Mouse (Mus musculus) cerebellum, adult 11 months (tissue): ENCODE results near the gene Piezo1.

Source experiments
- DNase-seq: peaks from one replicate; pipeline ENCODE4 v3.0.0; 2022

Piezo1 gene

DNA sequence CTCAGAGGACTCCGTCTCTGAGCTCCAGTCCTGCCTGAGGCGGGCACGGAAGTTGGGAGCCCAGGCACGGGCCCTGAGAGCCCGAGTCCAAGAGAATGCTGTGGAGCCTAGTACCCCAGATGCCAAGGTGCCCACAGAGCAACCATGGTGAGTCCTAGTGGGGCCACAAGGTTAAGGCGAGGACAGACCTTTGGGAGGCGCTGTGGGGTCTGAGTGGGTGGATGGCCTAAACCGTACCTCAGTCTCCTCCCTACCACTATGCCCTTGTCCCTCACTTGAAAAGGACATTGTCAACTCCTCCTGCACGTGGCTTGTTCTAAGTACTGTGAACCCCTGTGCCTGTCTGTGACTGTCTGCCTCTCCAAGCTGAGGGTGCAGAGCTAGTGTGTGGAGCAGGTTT, 18.2 kb upstream of the Piezo1 start:
- DNase-seq, result no peak

DNA sequence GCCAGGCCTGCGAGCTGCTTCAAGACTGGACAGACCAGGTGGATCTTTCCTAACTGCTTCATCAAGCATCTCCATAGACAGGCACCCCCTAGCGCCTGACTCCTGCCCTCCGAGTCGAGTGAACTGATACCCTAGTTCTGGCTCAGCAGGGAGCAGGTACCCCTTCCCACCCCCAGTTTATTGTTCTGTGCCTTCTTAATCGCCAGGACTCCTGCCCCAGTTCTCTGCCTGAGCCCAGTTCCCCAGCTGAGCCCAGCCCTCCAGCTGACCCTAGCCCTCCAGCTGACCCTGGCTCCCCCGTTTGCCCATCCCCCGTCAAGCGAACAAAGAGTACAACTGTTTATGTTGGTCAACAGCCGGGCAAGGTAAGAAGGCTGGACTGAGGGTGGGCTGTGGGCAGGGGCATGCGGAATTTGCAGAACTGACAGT, 17.8 kb upstream of the Piezo1 start:
- peak; percentile 44 for DNase-seq

DNA sequence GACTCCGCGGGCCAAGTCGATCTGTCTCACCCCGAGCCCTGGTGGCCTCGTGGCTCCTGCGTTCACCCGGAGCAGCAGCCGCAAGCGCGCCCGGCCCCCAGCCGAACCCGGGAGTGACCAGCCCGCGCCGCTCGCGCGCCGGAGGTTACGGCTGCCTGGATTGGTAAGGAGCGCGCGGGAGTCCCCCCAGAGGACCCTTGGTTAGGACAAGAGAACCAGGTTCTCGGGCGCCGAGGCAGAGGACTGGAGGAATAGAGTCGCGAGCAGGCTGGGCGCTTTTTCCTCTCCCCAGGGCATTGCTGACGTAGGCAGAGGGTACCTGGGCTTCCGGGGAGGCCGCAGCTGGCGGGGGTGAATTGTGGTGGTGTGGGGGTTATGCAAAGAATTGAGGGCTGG, 17.0 kb upstream of the Piezo1 start:
- no peak for DNase-seq

DNA sequence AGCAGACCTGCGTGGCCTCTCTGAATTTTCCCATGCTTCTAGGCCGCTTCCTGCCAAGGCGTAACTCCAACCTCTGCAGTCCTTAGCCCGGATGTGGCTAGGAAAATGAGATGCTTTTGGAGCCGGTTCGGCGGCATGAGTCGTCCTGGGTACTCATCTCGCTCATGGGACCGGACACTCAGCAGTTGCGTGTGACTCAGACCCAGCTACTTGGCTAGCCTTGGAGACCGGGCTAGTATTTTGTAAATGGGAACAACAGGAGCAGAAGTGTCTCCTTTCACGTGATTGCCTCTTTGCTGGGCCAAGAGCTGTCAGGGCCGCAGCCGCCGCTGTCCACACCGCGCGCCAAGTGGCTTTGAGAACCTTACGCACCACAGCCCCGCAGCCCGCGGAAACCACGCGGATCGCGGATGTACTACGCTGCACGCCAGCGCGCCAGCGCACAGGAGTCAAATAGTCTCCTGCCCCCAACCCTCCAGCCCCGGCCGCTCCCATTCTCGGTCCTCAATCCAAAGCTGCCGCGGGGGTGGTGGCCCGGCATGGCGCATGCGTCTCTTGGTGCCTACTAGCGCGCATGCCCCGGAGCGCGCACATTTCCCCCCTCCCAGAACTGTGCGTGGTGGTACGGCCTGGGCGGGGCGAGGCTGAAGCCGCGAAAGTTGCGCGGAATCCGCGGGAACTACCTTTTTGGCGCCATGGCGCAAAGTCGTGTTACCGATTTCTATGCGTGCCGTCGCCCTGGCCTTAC, 16.4 kb upstream of the Piezo1 start, which contains the start of gene Cdt1:
Gene Cdt1, plus strand, starts transcription at position 655 of the 748 bp plus-strand sequence.
- DNase-seq, result peak; percentile 96

DNA sequence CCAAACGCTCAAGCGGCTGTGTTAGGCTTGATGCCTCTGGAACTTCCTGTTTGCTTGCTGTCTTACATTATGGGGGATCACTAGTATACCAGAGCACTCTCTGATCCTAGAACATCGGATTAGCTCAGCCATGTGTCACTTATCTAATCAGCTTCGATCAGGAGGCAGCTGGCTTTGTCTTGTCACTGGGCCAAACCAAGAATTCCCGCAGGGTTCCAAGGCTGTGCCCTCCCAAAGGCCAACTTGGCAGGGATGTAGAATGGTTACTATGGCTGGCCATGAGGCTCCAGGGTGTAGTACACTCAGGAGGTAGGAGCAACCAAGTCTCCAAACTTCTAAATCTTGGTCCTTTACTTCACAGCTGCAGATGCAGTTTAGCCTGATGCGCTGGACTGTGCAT, 15.6 kb upstream of the Piezo1 start:
- DNase-seq, result peak; percentile 49

DNA sequence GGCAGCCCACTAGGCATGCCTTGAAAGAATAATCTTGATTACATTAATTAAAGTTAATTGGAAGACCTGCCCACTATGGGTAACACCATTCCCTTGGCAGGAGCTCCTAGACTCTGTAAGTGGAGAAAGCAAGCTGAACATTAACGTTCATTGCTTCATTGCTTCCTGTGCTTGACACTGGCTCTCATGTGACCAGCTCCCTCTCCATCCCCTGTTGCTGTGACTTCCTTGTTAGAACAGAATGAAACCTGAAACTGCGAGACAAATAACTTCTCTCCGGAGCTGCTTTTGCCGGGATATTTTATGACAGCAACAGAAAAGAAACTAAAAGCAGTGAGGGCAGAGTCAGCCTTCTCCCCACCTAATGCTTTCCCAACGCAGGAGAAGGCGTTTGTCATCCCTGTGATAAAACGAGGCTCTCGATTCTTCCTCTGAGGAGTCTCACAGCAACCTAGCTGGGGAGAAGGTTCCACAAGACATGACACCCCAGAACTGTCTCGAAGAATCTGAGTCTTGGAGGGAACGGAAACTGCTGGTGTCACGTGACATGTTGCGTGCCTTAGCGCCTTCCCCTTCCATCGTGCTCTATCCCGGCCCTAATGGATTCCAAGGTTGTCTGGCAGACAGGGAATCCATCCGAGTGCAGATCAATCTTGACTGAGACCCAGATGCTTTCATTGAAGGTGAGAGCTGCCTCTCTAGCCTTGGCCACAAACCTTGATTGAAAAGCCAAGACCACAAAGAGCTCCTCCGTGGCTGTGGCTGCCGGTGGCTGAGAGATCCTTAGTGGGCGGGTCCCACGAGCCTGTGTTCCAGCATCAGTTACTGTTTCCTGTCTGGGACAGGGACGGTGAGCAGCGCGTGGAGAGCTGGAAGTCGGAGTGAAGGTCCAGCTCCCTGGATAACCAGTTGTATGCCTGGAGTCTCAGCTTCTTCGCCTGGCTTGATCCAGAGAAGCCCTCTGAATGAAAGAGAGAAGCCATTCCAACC, 13.5 kb upstream of the Piezo1 start:
- no peak for DNase-seq

DNA sequence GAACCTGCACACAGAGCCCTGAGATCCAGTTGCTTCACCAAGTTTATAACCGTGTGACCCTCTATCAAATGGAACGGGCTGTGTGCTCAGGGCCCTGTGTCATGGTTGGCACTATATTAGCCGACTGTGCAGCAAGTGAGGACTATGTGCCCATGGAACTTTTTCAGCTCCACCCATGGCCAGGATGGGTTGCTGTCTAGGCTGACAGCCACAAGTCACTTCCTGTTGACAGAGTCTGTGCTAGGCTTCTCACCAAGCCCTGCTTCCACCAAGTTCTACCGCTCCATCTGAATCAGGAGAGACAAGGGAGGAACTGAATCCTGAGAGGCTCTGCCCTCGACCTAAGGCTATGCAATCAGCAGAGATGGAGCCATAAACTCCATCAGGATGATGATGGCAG, 10.1 kb upstream of the Piezo1 start:
- no peak for DNase-seq

DNA sequence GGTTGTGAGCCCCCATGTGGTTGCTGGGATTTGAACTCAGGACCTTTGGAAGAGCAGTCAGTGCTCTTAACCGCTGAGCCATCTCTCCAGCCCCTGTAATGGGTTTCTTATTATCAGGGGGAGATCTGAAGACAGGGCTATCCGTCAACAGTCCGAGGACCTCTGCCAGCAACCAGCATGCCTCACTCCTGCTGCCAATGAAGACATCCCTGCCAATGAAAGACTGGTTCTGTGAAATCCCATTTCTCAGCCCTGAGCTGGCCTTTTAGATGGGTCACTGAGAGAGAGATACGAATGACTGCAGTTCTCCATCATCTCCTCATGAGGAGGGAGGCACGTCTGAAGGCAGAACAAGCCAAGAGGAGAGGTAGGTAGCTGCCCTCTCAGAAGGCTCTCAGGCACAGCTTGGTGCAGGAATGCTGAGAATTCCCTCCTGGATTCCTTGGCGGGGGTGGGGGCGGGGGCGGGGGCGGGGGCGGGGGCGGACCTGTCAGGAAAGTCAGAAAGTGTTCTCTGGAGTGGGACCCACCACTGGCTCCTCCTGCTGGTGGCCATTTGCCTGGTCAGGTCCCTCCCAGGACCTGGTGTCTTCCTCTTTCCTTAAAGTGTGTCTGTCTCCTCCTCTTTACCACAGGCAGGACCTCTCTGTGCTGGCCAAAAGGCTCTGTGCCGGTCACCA, 7.7 kb upstream of the Piezo1 start:
- DNase-seq, result no peak

DNA sequence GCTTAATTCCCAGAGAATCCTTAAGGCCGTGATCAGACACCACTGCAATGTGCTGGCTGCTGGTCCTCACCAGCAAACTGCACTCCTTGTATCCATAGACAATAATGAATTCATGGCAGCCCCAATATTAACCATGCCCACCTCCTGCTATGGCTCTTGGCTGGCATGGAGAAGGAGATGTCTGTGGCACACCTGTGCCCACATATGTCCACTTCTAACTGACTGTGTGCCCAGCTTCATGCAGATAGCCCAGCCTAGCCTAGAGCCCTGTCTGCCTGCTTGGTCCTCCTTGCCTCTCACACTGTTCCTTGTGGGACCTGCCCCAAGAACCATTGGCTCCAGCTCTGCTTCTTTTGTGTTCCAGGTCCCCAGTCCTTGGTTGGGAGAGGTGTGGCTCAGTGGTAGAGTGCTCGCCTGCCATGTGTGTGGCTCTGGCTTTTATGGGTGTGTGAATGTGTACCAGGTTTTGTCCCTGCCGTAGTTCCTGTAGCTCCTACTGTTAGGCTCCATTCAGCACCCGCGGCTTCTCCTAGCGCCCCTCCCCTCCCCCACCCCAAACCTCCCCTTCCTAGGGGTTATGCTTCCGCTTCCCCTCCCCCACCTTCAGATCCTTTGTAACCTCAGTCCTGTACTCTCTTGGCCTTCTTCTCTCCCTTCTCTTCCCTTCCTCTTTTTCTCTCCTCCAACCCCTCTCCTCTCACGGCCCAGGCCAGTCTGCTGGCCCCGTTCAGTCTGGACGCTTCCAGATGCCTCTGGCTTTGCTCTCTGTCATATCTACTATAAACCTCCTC, 6.3 kb upstream of the Piezo1 start:
- no peak for DNase-seq

DNA sequence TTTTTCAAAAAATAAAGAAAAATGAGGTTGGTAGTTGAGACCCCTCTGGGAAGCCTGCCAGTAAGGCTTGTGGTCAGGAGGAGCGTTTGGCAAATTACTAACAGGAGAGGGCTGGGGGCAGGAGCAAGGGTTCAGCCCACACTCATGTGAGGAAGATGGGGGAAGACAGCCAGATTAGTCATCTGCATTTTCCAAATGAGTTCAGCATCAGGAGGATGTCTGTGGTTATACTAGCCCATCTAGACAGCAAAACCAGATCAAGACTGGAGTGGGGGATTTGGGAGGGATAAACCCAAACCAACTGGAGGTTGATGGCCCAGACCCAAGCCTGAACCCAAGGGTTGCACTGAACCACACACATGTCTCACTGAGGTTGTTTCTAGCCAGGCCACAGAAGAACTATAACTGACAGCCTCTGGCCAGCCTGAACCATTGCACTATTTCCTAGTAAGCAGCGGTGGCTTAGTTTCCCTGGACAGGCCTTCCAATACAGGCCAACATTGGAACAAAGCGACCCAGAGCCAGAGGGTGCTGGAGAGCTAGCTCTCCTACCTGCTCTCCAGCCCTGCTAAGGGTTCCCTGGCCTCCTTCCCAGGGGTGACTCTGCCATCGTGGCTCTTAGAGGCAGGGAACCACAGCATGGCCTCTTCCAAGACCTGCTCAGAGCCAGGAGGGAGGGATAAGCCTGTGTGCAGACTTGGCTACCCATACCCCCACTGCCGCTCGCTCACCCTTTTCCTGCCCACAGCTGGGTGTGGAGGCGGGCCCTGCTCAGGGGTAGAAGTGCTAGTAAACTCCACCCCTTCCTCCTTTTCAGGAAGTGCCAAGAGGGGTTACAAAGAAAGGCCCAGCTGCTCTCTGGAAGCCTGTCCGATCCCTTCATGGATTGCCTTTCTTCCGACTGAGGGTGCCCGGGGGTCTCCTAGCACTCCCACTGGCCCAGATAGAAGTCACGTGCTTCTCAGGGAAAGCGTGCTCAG, 5.2 kb upstream of the Piezo1 start:
- no peak for DNase-seq

DNA sequence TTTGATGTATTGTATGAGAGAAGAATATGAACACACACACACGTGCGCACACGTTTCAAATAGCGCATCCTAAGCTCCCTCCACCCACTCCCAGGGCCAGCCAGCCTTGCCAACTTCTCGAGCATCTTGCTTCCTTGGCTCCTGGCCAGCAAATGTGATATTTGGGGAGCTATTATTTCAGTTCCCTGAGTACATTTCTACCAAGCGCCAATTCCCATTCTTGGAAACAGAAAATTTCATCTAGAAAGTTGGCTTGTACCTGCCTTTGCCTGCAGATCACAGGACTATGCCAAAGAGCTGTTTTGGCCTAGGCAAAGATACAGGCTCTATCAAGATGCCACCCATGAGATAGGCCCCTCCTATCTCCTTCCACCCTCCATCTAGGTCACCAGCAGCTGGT, 3.7 kb upstream of the Piezo1 start:
- peak; percentile 51 for DNase-seq

DNA sequence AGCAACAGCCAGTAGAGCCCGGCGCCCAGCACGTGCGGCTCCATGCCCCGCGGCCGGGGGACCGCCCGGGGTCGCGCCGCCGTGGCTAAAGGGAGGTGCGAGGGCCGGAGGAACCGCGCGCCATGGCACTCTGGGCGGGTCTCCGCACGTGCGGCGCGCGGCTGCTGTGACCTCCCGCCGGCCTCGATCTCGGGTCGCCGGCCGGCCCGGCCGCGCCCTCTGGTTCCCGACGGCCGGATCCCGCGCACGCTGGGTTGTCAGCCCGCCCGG, 199 bp downstream of the Piezo1 start:
- no peak for DNase-seq

DNA sequence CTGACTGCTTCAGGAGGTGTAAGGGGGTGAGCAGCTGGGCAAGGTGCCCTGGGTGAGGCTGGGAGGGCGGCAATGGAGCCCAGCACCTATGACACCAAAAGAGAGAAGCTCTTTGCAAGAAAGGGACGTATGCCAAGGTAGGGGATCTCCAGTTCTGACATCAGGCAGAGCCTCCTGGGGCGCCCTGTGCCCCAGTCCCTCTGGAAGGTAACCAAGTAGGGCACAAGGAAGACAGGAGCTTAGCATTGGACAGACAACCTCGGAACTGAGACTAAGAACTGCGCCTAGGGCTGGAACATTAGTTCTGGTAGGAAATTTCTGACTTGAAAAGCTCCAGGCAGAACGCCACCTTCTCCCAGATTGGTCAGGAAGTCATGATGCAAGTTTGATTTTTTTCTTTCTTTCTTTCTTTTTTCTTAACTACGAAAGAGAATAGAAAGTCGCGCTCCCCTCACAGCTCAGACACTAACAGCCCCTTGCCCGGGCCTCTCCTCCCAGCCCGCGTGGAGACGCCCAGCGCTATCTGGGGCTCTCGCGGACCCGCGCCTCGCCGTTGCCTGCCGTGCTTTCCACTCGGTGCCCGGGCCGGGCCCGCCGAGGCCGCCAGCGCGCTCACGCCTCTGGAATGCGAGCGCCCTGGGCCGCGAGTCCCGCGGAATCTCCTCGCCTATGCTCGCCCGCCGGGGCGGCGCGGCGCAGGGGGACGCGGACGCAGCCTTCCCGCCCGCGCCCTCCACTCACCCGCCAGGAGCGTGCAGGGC, 715 bp downstream of the Piezo1 start:
- no peak for DNase-seq

DNA sequence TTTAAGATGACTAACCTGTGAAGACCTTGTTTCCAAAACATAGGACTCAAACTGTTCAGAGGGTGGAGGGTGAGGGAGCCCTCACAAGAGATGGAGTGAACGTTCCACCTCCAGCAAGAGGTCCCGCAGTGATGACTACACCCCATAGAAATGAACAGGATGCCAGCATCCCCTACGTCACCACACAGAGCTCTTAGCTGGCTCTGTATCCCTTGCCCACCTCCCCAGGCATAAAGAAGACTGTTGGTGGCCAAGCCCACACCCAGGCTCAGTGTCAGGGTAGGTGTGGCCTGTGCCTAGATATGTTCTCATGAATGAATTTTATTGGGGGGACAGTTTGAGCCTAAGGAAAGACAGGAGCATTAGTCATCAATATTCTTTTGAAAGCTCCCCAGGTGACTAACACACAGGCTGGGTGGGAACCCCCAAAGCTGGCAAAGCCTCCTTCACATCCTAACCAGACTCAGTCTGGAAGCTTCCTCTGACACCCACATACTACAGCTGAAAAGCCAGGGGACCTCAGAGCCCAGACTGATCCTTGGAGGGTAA, 2.2 kb downstream of the Piezo1 start:
- no peak for DNase-seq

DNA sequence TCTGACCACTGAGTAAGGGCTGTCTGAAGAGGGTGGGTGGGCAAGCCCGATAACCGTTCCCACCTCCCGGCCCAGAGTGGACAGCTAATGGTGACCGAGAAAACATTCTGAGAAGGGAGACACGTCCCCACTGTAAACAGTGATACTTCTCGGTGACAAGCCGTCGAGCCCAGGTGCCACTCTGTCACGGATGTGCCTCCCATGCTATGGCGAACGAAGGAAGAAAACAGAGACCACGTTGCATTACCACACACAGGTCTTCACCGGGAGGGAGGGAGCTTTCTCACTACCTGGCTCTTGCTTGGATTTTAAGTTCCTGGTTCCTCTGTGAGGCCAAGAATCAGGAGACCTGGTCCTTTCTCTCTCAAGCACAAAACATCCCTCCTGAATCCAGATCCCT, 2.8 kb downstream of the Piezo1 start:
- no peak for DNase-seq

DNA sequence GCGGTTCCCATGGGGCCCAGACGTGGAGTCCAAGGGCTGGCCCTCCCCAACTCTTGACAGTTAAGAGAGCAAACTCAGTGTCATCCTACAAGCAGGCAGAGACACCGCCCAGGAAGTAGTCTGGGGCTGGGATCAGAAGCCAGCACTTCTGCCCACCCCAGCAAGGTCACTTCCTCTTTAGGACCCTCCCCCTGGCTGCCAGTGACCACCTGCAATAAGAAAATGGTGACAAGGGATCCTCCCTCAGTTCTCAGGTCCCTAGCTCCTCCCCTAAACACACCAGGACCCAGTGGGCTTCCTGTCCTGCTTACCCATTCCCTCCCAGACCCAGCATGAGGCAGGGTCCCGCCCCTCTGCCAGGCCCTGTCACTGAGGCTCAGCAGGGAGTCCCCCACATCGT, 3.3 kb downstream of the Piezo1 start:
- no peak for DNase-seq

DNA sequence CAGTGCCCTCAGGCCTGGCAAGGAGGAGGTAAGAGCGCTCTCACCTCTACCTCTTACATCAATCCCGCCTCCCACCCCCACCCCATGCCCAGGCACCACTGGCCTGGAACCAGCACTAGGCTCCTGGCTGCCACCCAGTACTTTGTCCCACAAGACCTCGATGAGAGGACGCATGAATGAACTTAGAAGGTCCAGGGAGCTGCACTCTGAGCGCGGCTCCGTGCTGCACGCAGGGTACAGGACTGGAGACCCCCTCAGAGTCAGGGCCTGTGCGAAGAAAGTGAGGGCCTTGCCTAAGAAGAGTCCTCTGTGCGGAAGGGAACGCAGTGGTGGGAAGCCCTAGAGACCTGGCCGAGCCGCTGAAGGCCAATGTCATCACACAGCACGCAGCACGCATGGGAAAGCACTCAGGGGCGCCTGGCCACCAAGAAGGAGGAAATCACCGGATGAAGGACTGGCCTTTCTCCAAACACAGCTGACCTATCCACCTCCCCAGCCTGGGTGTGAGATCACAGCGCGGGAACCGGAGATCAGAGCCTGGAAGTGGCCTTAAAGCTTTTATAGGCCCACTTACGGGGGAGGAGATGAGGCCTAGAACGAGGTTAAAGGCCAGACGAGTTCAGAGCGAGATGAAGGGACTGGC, 4.2 kb downstream of the Piezo1 start:
- DNase-seq, result no peak

DNA sequence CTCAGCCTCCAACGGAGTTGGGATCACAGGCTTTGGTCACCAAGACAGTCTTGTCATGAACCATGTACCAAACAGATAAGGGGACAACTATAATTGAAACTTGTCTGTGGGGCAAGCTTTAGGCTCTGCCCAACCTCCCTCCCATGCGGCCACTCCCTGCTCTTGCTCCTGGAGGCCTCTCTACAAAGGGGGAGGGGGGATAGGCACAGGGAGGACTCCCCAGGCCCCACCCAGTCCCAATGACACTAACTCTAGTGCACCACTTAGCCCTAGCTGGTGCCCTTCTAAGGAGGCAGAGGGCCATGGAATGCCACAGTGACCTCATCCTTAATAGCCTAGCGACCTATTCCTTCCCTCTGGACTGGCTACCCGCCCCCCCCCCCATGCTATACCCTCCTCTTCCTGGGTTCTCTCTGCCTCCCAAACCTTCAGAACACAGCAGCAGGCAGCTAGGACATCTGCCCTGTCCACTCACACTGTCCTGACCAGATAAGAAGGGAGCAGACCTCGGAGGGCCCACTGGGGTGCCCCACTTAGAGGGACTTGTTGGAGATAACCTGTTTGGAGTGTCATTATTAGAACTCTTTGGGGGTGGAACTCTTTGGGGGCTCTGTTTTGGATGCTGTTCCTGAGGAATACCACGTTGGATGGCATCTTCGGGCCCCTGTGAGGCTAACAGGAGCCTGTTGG, 4.9 kb downstream of the Piezo1 start:
- no peak for DNase-seq

DNA sequence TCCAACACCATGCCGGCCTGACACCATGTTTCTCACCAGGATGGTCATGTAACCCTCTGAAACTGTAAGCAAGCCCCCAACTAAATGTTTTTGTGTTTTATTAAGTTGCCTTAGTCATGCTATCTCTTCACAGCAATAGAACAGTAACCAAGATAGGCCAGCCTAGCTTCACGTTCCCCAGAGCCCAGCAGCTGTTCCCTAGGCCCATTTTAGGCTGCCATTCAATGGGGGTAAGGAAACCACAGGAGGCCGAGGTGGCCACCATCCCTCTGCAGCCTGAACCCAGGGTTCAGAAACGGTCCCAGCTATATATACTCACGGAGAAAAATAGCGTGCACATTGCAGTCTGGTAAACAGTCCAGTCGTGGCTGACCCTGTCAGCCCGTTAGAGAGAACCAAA, 7.0 kb downstream of the Piezo1 start:
- DNase-seq, result no peak
